Mouse (Mus musculus): ENCODE measurements around the gene Rtp1.

DNA sequence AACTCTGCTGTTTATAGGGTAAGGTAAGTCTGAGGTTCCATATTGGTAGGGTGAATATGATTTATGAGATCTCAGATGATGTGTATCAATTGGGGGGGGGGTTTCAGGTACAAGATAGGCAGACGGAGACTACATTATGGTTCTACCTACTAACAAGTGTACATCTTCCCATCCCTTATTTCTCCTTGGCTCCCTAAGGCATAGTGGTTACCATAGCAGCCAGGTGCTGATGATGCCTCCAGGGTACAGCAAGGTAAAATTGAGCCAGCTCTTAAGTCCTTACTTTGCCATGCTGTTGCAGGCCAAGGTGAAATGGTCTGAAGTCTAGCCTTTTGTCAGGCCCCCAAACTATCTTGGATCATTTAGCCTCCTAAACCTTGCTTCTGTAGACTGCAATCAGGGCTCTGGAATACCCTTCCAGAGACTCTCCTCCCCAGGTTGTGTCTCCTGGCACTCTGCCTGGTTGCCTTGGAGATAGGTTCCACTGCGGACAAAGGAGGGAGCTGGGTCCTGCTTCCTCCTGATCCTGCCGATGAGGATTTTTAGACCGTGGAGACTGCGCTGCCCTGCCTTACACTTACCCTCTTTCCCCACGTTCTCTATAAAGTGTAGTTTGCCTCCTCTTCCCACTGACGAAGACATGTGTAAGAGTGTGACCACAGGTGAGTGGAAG is at the start of gene Rtp1:
- no peak for TF ChIP-seq CTCF (IDR thresholded peaks at IDR 0.05; ENCODE audit: low read depth, low read length)
- TF ChIP-seq POLR2A (IDR thresholded peaks at IDR 0.05; ENCODE audit: borderline replicate concordance, low read depth, low read length), result no peak
